8 mouse cellular contexts compared by ENCODE assay signal in genomic region chr11:58104351-58104791, GRCm38 (mm10). TPM values are rescaled to one million over a fixed set of nuclear protein-coding genes. Genes with fewer than 3 reads are reported as not detected.
DNase-seq lines count a peak whose midpoint lies in the region; ATAC-seq and TF ChIP-seq lines count a peak whose summit lies in the region.

No protein-coding gene starts in this region.

- peak overlapping the region; percentile 80 for H3K4me3 ChIP-seq in heart, postnatal 0 days (ENCODE audit: low read depth, low read length)
- peak overlapping the region; percentile 99 for H3K4me3 ChIP-seq in liver, embryonic 16.5 days (ENCODE audit: low read depth, low read length)
- peak overlapping the region; percentile 92 for H3K4me3 ChIP-seq in neural tube, embryonic 12.5 days

- peak; percentile 54 for DNase-seq in embryo, embryonic 10 days (ENCODE audit: low spot score)
- no peak for DNase-seq in embryo, embryonic 9.5 days (ENCODE audit: extremely low spot score)
- DNase-seq in thymus, postnatal 0 days (ENCODE audit: low spot score): peak; percentile 51
- DNase-seq in thymus, postnatal 4 days: no peak
- DNase-seq in heart, postnatal 0 days (ENCODE audit: low spot score): peak; percentile 37
- DNase-seq in urinary bladder, postnatal 25 days (ENCODE audit: low spot score): no peak

- no peaks in the 10 kb centered on the region for H3K9me3 ChIP-seq in heart, postnatal 0 days (replicated peaks; ENCODE audit: control insufficient read depth, low read length)
- H3K9me3 ChIP-seq in liver, embryonic 16.5 days (replicated peaks; ENCODE audit: control insufficient read depth, low read length): no peaks in the 10 kb centered on the region
- H3K9me3 ChIP-seq in neural tube, embryonic 12.5 days: no peaks in the 10 kb centered on the region

- WGBS in heart, postnatal 0 days: under 1% methylated on average over 24 of the region's 24 CpGs
- under 1% methylated on average over 24 of the region's 24 CpGs for WGBS in liver, embryonic 16.5 days (ENCODE audit: insufficient replicate concordance)
- WGBS in neural tube, embryonic 12.5 days: under 1% methylated on average over 24 of the region's 24 CpGs

- peak overlapping the region; percentile 84 for H3K9ac ChIP-seq in heart, postnatal 0 days (replicated peaks; ENCODE audit: low read depth, low read length)
- H3K9ac ChIP-seq in liver, embryonic 16.5 days (ENCODE audit: low read depth, low read length): peak overlapping the region; percentile 97
- peak overlapping the region; percentile 87 for H3K9ac ChIP-seq in neural tube, embryonic 12.5 days

- H3K27me3 ChIP-seq in heart, postnatal 0 days (ENCODE audit: control insufficient read depth, insufficient read depth, low read length): no peaks in the 10 kb centered on the region
- H3K27me3 ChIP-seq in liver, embryonic 16.5 days (ENCODE audit: control insufficient read depth, insufficient read depth, low read depth, low read length): no peaks in the 10 kb centered on the region
- H3K27me3 ChIP-seq in neural tube, embryonic 12.5 days (replicated peaks): no peaks in the 10 kb centered on the region

- H3K4me2 ChIP-seq in heart, postnatal 0 days (ENCODE audit: low read depth, low read length): peak overlapping the region; percentile 75
- peak overlapping the region; percentile 87 for H3K4me2 ChIP-seq in liver, embryonic 16.5 days (ENCODE audit: low read depth, low read length)
- peak overlapping the region; percentile 85 for H3K4me2 ChIP-seq in neural tube, embryonic 12.5 days (replicated peaks)

- peak overlapping the region; percentile 91 for H3K27ac ChIP-seq in heart, postnatal 0 days (ENCODE audit: low read depth)
- peak overlapping the region; percentile 96 for H3K27ac ChIP-seq in liver, embryonic 16.5 days (ENCODE audit: low read length)
- peak overlapping the region; percentile 68 for H3K27ac ChIP-seq in neural tube, embryonic 12.5 days

- H3K36me3 ChIP-seq in heart, postnatal 0 days (replicated peaks; ENCODE audit: control insufficient read depth, insufficient read depth, low read length): peaks cover under 1% of the 10 kb centered on the region; the same call in 1 of the 2 replicates
- H3K36me3 ChIP-seq in liver, embryonic 16.5 days (ENCODE audit: control insufficient read depth, insufficient read depth): no peaks in the 10 kb centered on the region
- peaks cover under 1% of the 10 kb centered on the region; the same call in 1 of the 2 replicates for H3K36me3 ChIP-seq in neural tube, embryonic 12.5 days

- H3K4me1 ChIP-seq in heart, postnatal 0 days (ENCODE audit: control insufficient read depth, insufficient read depth): peaks cover 5% of the 10 kb centered on the region; the same call in 1 of the 2 replicates
- peaks cover 22% of the 10 kb centered on the region for H3K4me1 ChIP-seq in liver, embryonic 16.5 days (ENCODE audit: control insufficient read depth, low read depth, low read length)
- H3K4me1 ChIP-seq in neural tube, embryonic 12.5 days: peaks cover 19% of the 10 kb centered on the region

- TF ChIP-seq CTCF in heart, postnatal 0 days (IDR thresholded peaks at IDR 0.05; ENCODE audit: low read depth): no peak

- TF ChIP-seq EP300 in heart, postnatal 0 days (IDR thresholded peaks at IDR 0.05; ENCODE audit: low read depth): 0 out of 2 replicates have a peak, but pooled peaks have one; percentile 11

- no peak; the same call in none of the 2 replicates for ATAC-seq in heart, postnatal 0 days (ENCODE audit: insufficient read depth, low read depth)
- ATAC-seq in liver, embryonic 16.5 days (ENCODE audit: low read depth): peak; percentile 27
- peak; percentile 14 for ATAC-seq in neural tube, embryonic 12.5 days (ENCODE audit: low FRiP score, low read depth)

RNA-seq across cellular contexts. Expression of gene Cnot8, which starts 0.4 kb away (rescaled TPM):
- polyA plus RNA-seq in thymus, postnatal 0 days (2015; fragmentation: Nextera tagmentation; extraction: Ambion mirVana): 155 TPM in 2 replicates
- 73.1 and 76.6 TPM in 2 replicates for total RNA-seq in heart, postnatal 0 days (2014; rRNA removed; ENCODE audit: low replicate concordance)
- 68.6 and 71.3 TPM in 2 replicates for polyA plus RNA-seq in heart, postnatal 0 days (2015; fragmentation: Nextera tagmentation; extraction: Ambion mirVana)
- polyA plus RNA-seq in liver, embryonic 16.5 days (2015; fragmentation: Nextera tagmentation; extraction: Ambion mirVana): 30.1 and 30.2 TPM in 2 replicates
- 109 and 116 TPM in 2 replicates for polyA plus RNA-seq in neural tube, embryonic 12.5 days (2016; fragmentation: Nextera tagmentation; extraction: Ambion mirVana)

RNA-seq across cellular contexts. Expression of gene Gm12248, which starts 11.4 kb away (rescaled TPM):
- polyA plus RNA-seq in thymus, postnatal 0 days (2015; fragmentation: Nextera tagmentation; extraction: Ambion mirVana): 0.12 and 0.38 TPM in 2 replicates
- not detected in 2 replicates for total RNA-seq in heart, postnatal 0 days (2014; rRNA removed; ENCODE audit: low replicate concordance)
- polyA plus RNA-seq in heart, postnatal 0 days (2015; fragmentation: Nextera tagmentation; extraction: Ambion mirVana): not detected in 2 replicates
- not detected in 2 replicates for polyA plus RNA-seq in liver, embryonic 16.5 days (2015; fragmentation: Nextera tagmentation; extraction: Ambion mirVana)
- polyA plus RNA-seq in neural tube, embryonic 12.5 days (2016; fragmentation: Nextera tagmentation; extraction: Ambion mirVana): not detected in 2 replicates

Comparison
In these comparisons a context has a peak if more than half of its experiments do, and no peak if none do; other contexts are left out.
1. DNase-seq: peak in embryo, embryonic 10 days (single experiment), thymus, postnatal 0 days (single experiment) and heart, postnatal 0 days (single experiment); none in embryo, embryonic 9.5 days (single experiment), thymus, postnatal 4 days (single experiment) and urinary bladder, postnatal 25 days (single experiment).
2. Peak in every context shown above with its lines, with median percentiles within 50 percentile points of each other: H3K27ac ChIP-seq, H3K4me2 ChIP-seq, H3K4me3 ChIP-seq and H3K9ac ChIP-seq.